Mouse (Mus musculus) cortical plate, adult 2 months (tissue): ENCODE measurements around the gene Klhl40.

Experiments
- CTCF ChIP-seq: fragments of 200-500 bp; IDR thresholded peaks from 2 replicates; pipeline ENCODE4 v1.5.1; 2011; ENCODE audit warnings: mild to moderate bottlenecking, control low read depth, low read length; ENCODE audit not compliant: insufficient read depth; ENCODE audit errors: extremely low read depth
- POLR2A ChIP-seq: fragments of 200-500 bp; IDR thresholded peaks from 2 replicates; pipeline ENCODE4 v1.6.1; 2011; ENCODE audit warnings: mild to moderate bottlenecking, low read length, control low read depth; ENCODE audit not compliant: insufficient read depth; ENCODE audit errors: extremely low read depth

GRCm38 (mm10) chr9:121765166-121765855, 12.1 kb upstream of the Klhl40 start:
- TF ChIP-seq CTCF (no peak), POLR2A (no peak)
